Mouse (Mus musculus): ENCODE measurements at regions not wholly inside any gene's neighbourhood (a gene's known extent, or its start where the extent isn't known, plus 50 kb on each side); places are given as distances from the start of the nearest gene placed in this dataset.

GRCm38 (mm10) chr10:44826271-44826670, 240.7 kb upstream of the Prep start:
- DNase-seq (ENCODE audit: low spot score in 2 of 2), result no peak

GRCm38 (mm10) chr10:44821666-44822065, 245.3 kb upstream of the Prep start:
- DNase-seq (ENCODE audit: low spot score in 2 of 2), result no peak

DNA sequence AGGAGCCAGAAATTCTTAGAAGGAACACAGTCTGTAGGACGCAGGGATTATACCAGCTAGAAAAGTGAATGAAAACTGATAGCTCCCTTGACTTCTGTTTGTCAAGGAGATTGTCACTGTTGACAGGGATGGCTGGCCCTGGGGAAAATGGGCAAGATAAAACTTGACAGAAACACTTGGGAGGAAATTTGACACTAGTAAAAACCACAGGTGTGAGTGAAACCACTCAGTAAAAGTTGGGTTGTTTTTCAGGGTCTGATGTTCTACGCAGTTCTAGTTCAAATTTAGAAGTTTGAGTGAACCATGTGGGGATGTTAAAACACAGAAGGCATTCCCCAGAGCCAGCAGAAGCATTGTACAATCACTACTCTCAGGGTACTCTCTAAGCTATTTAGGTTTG, 246.6 kb upstream of the Prep start:
- no peak for DNase-seq (ENCODE audit: low spot score in 2 of 2)

DNA sequence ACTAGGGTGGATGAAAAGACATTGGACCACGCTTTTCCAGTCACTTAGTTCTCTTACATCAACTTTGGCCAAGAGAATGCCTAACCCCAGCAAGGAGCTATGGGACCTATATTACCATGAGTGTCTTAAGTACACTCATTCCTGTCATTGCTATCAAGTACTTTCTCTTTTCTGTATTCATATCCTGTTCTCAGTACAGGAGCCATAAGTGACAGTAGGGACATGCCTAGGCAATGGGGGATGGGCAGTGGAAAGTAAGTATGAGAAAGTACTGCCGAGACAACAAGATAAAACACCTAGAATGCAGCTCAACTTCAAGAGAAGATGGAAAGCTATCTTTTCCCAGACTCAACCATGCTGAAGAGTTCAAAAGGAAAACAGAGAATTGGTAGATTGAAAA, 247.6 kb upstream of the Prep start:
- no peak for DNase-seq (ENCODE audit: low spot score in 2 of 2)

DNA sequence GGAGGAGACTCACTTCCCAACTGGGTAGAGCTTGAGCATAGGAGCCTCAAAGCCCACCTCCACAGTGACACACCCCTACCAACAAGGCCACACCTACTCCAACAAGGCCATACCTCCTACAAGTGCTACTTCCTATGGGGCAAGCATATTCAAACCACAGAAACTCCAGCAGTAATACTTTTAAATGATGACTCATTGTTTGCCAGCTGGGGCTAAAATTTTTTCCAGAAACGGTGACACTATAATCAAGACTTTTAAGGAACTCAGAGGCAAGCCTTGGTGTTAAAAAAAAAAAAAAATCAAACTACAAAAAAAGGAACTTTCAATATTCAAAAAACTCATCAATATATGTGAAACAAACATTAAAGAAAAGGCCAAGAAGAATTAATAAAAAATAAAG, 248.4 kb upstream of the Prep start:
- DNase-seq (ENCODE audit: low spot score in 2 of 2), result no peak

GRCm38 (mm10) chr10:44796205-44796604, 267.9 kb upstream of the Prdm1 start:
- no peak for DNase-seq (ENCODE audit: low spot score in 2 of 2)

- no peak for DNase-seq (ENCODE audit: low spot score in 2 of 2)
Measured at GRCm38 (mm10) chr10:44785386-44785785, 257.1 kb upstream of the Prdm1 start.

DNA sequence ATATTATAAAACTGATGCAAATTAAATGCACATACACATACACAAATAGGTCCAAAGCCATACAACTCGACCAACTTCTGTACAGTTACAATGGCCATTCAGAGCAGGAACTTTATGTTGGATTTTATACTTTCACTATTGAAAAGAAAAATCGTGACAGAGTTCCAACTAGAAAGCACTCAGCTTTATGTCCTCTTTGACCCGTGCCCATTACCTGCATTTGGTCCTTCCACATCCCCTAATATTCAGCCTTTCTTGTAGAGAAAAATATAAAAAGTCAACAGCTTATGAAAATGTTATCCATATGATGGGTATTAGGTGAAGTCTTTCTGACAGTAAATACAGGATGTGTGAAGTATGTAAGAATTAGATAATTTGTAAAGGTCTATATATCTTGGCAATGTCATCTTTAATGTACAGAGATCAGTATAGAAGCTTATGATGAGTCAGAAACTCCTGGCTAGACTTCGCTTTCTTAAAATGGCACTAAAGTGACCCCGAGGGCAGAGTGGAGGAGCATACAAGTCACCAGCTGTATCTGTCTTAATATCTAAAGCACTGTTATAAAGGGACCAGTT, 252.2 kb upstream of the Prdm1 start:
- DNase-seq (ENCODE audit: low spot score in 2 of 2), result no peak

DNA sequence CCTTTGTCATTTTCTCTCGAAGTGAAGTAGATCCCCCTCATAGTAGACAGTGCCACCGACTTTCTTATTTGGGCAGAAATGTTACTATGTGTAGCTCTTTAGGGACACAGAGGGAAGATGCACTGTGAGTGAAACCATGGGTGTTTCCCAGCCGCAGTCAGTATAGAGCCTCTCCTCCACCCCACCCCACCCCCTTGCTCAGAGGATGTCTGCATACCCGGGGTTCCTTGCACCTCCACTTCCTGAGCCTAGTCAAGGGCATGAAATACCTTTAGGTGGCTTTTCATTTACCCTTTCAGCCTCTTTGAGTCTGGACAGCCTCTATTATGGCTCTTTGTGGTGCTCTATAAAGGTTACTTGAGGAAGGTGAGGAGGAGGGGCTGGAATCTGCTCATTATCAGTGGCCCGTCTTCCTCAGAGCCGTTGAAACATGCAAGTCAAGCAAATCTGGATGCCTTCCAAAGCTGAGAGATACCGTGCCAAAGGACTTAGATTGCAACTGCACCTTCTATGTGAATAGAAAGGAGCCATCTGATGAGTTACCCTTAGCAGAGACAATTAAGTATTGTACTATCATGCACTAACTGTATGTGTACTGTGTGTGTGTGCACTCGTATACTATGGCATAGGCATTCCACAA, 251.4 kb upstream of the Prdm1 start:
- DNase-seq (ENCODE audit: low spot score in 2 of 2), result no peak

DNA sequence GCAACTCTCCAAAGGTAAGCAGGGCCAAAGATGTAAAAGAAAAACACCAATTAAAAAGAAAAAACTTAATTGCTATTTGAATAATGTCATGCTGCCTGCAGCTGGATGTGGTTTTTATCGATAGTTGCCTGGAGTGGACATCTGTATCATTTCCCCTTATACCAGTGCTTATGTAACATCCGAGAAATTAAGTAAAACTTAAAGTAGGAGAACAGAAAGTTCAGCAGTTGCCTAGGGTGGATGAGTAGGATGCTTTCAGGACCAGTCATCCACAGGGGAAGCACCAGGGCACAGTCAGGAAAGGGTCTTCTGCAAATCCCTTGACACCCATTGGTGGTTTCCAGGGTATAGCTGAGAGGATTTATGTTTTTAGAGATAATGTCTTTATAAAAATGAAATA, 248.9 kb upstream of the Prdm1 start:
- DNase-seq (ENCODE audit: low spot score in 2 of 2), result no peak

- DNase-seq (ENCODE audit: low spot score in 2 of 2), result no peak
Measured at GRCm38 (mm10) chr10:44776175-44776574, 247.9 kb upstream of the Prdm1 start.

- DNase-seq (ENCODE audit: low spot score in 2 of 2), result no peak
Measured at GRCm38 (mm10) chr10:44765527-44765926, 237.2 kb upstream of the Prdm1 start.

GRCm38 (mm10) chr10:44763102-44763501, 234.8 kb upstream of the Prdm1 start:
- DNase-seq (ENCODE audit: low spot score in 2 of 2), result no peak

GRCm38 (mm10) chr10:44762068-44762467, 233.8 kb upstream of the Prdm1 start:
- DNase-seq (ENCODE audit: low spot score in 2 of 2), result no peak

- DNase-seq (ENCODE audit: low spot score in 2 of 2), result no peak
Measured at GRCm38 (mm10) chr10:44761324-44761723, 233.0 kb upstream of the Prdm1 start.

- DNase-seq (ENCODE audit: low spot score in 2 of 2), result no peak
Measured at GRCm38 (mm10) chr10:44755355-44755957, 227.2 kb upstream of the Prdm1 start.

DNA sequence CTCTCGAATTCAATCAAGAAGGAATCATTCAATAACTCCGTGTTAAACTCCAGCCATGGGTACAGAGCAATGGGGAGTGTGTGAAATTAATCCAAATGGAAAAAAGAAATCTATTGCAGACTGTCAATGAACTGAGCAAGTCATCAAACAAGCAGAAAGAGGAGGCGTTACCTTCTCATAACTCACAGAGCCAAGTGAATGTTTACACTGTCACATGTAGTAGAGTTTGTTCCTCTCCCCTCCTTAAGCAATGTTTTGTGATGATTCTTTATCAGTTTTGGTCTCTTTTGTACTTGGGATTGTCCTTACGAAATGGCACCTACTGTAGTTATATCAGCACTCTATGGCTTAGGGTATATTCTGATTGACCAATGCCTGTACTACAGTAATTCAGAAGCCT, 226.6 kb upstream of the Prdm1 start:
- no peak for DNase-seq (ENCODE audit: low spot score in 2 of 2)

- DNase-seq (ENCODE audit: low spot score in 2 of 2), result no peak
Measured at GRCm38 (mm10) chr10:44752719-44753390, 224.6 kb upstream of the Prdm1 start.

DNA sequence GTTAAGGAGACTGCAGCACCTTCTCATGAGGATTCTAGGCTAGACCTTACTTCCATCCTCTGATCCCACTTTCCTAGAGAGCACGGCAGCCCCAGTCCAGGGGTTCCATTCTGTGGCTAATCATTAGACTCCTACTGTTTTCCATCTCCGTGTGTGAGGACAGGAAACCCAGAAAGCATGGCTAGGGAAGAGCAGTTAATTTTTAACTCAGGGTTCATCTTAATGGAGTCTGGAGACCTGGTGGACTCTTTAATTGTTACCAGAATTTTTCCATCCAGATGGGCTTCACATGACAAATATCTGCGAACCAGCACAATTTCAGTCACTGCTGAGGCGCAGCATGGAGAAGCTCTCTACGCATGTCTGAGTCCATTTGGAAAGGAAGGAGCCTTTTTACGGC, 222.8 kb upstream of the Prdm1 start:
- no peak for DNase-seq (ENCODE audit: low spot score in 2 of 2)

- no peak for DNase-seq (ENCODE audit: low spot score in 2 of 2)
Measured at GRCm38 (mm10) chr10:44749206-44749605, 220.9 kb upstream of the Prdm1 start.

- no peak for DNase-seq (ENCODE audit: low spot score in 2 of 2)
Measured at GRCm38 (mm10) chr10:44747419-44747818, 219.1 kb upstream of the Prdm1 start.

- DNase-seq (ENCODE audit: low spot score in 2 of 2), result peak in 1 of 2 experiments; percentile 17
Measured at GRCm38 (mm10) chr10:44744221-44744620, 215.9 kb upstream of the Prdm1 start.

DNA sequence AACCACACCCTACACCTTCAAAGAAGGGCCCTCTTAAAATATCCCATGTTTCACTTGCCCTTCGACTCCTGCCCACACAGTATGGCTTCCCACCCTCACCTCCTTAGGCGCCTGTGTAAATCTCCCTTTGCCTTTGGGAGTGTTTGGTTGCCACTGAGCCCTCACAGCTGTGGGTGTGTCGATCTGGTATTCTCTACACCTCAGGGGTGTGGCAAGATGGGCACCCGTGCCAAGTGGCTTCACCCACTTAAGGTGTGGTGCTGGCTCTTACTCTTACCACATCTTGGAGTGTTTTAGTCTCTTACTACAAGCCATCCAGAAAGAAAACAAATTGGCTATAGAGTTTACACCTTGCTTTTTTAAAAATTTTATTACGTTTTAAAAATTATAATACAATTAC, 205.3 kb upstream of the Prdm1 start:
- no peak for DNase-seq (ENCODE audit: low spot score in 2 of 2)
